Mouse (Mus musculus) ES-E14 (cell line): Measurements from ENCODE around the gene Gm8994. TPM values are rescaled to one million over a fixed set of nuclear protein-coding genes. Genes with fewer than 3 reads are reported as not detected.

Experiments used
- DNase-seq: peaks from one replicate; pipeline ENCODE4 v3.0.0-alpha.2; 2013; ENCODE audit warnings: low read depth, low spot score
- H3K27ac ChIP-seq: 2 replicates; pipeline ENCODE4 v1.5.1; 2012; ENCODE audit warnings: low read depth, mild to moderate bottlenecking, low read length, moderate library complexity, mixed read lengths; ENCODE audit not compliant: poor library complexity, insufficient read depth, severe bottlenecking
- H3K36me3 ChIP-seq: 2 replicates; pipeline ENCODE4 v1.6.1; 2012; ENCODE audit warnings: mild to moderate bottlenecking, low read length, moderate library complexity, mixed read lengths; ENCODE audit not compliant: control insufficient read depth, poor library complexity, insufficient read depth, severe bottlenecking
- H3K4me1 ChIP-seq, 2 experiments: fragments of 150-350 bp in 1 of 2; sonication (generic) in 1 of 2; 2 replicates each; pipeline ENCODE4 v1.6.1; 2012; ENCODE audit warnings: low read length in 2 of 2, mild to moderate bottlenecking in 1 of 2, mixed read lengths in 1 of 2; ENCODE audit not compliant: control insufficient read depth in 2 of 2, insufficient read depth in 2 of 2, poor library complexity in 1 of 2
- H3K4me3 ChIP-seq, 2 experiments: fragments of 150-350 bp in 1 of 2; sonication (generic) in 1 of 2; 2 replicates each; pipeline ENCODE4 v1.5.1; 2012; ENCODE audit warnings: low read length in 2 of 2, low read depth in 1 of 2, mild to moderate bottlenecking in 1 of 2, mixed read lengths in 1 of 2; ENCODE audit not compliant: insufficient read depth in 1 of 2, poor library complexity in 1 of 2, severe bottlenecking in 1 of 2
- H3K9ac ChIP-seq: 2 replicates; pipeline ENCODE4 v1.6.1; 2012; ENCODE audit warnings: low read depth, mild to moderate bottlenecking, low read length, mixed read lengths; ENCODE audit not compliant: poor library complexity, insufficient read depth, severe bottlenecking
- H3K9me3 ChIP-seq: fragments of 150-350 bp; sonication (generic); 2 replicates; pipeline ENCODE4 v1.6.1; 2012; ENCODE audit warnings: low read depth, mild to moderate bottlenecking, low read length; ENCODE audit not compliant: control insufficient read depth, insufficient read depth
- CHD2 ChIP-seq: IDR thresholded peaks from 2 replicates; pipeline ENCODE4 v1.6.1; 2014; ENCODE audit warnings: mild to moderate bottlenecking, low read depth, low read length, inconsistent platforms
- HCFC1 ChIP-seq: IDR thresholded peaks from 2 replicates; pipeline ENCODE4 v1.6.1; 2012; ENCODE audit warnings: low read length, inconsistent platforms, borderline replicate concordance; ENCODE audit not compliant: insufficient read depth
- MAFK ChIP-seq: IDR thresholded peaks from 2 replicates; pipeline ENCODE4 v1.6.1; 2014; ENCODE audit warnings: mild to moderate bottlenecking, low read depth, low read length, inconsistent platforms; ENCODE audit not compliant: insufficient read depth
- ZC3H11A ChIP-seq: IDR thresholded peaks from 2 replicates; pipeline ENCODE4 v1.6.1; 2012; ENCODE audit warnings: low read depth, mild to moderate bottlenecking, inconsistent platforms, low read length, borderline replicate concordance
- ZNF384 ChIP-seq: IDR thresholded peaks from 2 replicates; pipeline ENCODE4 v1.6.1; 2012; ENCODE audit warnings: low read depth, low read length, inconsistent platforms
- in situ Hi-C, 2 experiments: fragments of 600-800 bp; cut with MboI; formaldehyde crosslinking; loops; one replicate each; pipeline ENCODE4 v1.15.1; 2025; ENCODE audit warnings: low sequenced_read_pairs in 2 of 2, inconsistent platforms in 1 of 2; ENCODE audit not compliant: unreplicated experiment in 2 of 2
- total RNA-seq: library from RNA; depleted of rRNA; stranded (reverse); fragments of 300-350 nt; gene quantifications from 2 replicates; pipeline ENCODE4 v1.2.3, GENCODE M21; 2012; rRNA removed

The Gm8994 gene
- total RNA-seq, 1 experiment: 37.0 TPM

GRCm38 (mm10) chr6:136364008-136364407 is 36.7 kb downstream of the Gm8994 start:
- no peak overlapping the region for H3K9ac ChIP-seq
- TF ChIP-seq MAFK (no peak), HCFC1 (no peak), ZC3H11A (no peak), ZNF384 (no peak), CHD2 (no peak)
- no peaks in the 10 kb centered on the region for H3K4me1 ChIP-seq
- in situ Hi-C loops: no loop called here
- H3K4me3 ChIP-seq: no peak overlapping the region
- H3K9me3 ChIP-seq: no peaks in the 10 kb centered on the region
- H3K27ac ChIP-seq: no peak overlapping the region
- no peak for DNase-seq
- H3K36me3 ChIP-seq: no peaks in the 10 kb centered on the region

GRCm38 (mm10) chr6:136364430-136365098 is 37.2 kb downstream of the Gm8994 start:
- no peak for DNase-seq
- H3K4me3 ChIP-seq: no peak overlapping the region
- H3K36me3 ChIP-seq: no peaks in the 10 kb centered on the region
- H3K9me3 ChIP-seq: no peaks in the 10 kb centered on the region
- H3K9ac ChIP-seq: no peak overlapping the region
- in situ Hi-C loops: no loop called here
- TF ChIP-seq ZNF384 (no peak), HCFC1 (no peak), MAFK (no peak), CHD2 (no peak), ZC3H11A (no peak)
- H3K27ac ChIP-seq: no peak overlapping the region
- H3K4me1 ChIP-seq: no peaks in the 10 kb centered on the region

DNA sequence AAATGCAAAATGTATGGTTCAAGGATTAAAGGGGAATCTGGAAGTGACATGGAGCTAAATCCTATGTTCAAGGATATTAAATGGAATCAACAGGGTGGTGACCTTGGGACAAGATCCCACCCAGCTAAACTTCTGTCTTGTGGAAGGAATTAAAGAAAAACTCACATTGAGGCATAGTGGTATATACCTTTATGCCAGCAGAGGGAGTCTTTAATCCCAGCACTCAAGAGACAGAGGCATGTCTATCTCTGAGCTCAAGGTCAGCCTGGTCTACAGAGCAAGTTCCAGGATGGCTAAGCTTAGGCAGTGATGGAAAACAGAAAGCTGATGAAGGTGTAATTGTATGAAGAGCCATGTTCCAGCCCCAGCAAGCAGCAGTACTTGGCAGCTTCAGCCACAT is 48.8 kb downstream of the Gm8994 start:
- Histone ChIP-seq H3K36me3 (no peaks in the 10 kb centered on the region), H3K27ac (no peak overlapping the region), H3K4me1 (no peaks in the 10 kb centered on the region), H3K9ac (no peak overlapping the region), H3K4me3 (no peak overlapping the region), H3K9me3 (no peaks in the 10 kb centered on the region)
- in situ Hi-C loops: loop anchor here in 1 of 2 experiments (25.0 kb wide), 1 partner anchor 361 kb away; no protein-coding TSS in a partner anchor
- no peak for DNase-seq
- TF ChIP-seq ZC3H11A: no peak
- TF ChIP-seq MAFK: no peak
- TF ChIP-seq HCFC1: no peak
- TF ChIP-seq ZNF384: no peak
- TF ChIP-seq CHD2: no peak

Other genes with a start within 250 kb of the Gm8994 start
- 0.32 and 1.2 TPM in 2 replicates for gene Grin2b, start 154.0 kb upstream of the Gm8994 start, total RNA-seq
- 0.36 TPM in 1 of 2 replicates, not detected in the other for gene E330021D16Rik, start 88.0 kb downstream of the Gm8994 start, total RNA-seq
- gene Atf7ip, start 178.6 kb downstream of the Gm8994 start, total RNA-seq: 26.8 and 35.9 TPM in 2 replicates